Mouse (Mus musculus) spleen, adult 2 months (tissue): ENCODE data around the gene Cdc37l1.

Experiments used
- CTCF ChIP-seq: fragments of 200-500 bp; IDR thresholded peaks from 2 replicates; pipeline ENCODE4 v1.5.1; 2011; ENCODE audit warnings: mild to moderate bottlenecking, inconsistent platforms; ENCODE audit not compliant: insufficient read depth, insufficient read length, insufficient replicate concordance; ENCODE audit errors: extremely low read depth
- POLR2A ChIP-seq: fragments of 200-500 bp; IDR thresholded peaks from 2 replicates; pipeline ENCODE4 v1.6.1; 2011; ENCODE audit warnings: low read depth, low read length, inconsistent platforms

DNA sequence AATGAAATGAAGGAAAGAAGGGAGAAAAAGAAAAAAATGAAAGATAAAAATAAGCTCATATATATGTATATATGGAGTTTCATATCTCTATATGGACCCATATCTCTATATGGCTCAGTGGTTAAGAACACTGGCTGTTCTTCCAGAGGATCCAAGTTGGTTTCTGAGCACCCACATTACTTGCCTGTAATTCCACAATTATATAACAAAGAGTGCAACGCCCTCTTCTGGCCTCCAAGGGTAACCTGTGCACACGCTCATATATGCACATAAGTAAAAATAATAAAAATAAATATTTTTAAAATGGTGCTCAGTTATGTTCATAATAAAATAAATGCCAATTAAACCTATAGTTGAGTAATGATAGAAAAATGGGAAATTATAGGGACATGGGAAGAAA lies 69.5 kb downstream of the Cdc37l1 start:
- TF ChIP-seq CTCF (no peak), POLR2A (no peak)
